Mouse (Mus musculus): Measurements from ENCODE around the gene Tigit. TPM values are rescaled to one million over a fixed set of nuclear protein-coding genes. Genes with fewer than 3 reads are reported as not detected.

Tigit gene
- polyA plus RNA-seq, 1 experiment from 2014 or later = not detected

GRCm38 (mm10) chr16:43661576-43661975 is 2.4 kb downstream of the Tigit start:
- H3K27ac ChIP-seq = no peak overlapping the region
- no peaks in the 10 kb centered on the region; the same call in 1 of the 2 replicates for H3K9me3 ChIP-seq (replicated peaks)
- no peaks in the 10 kb centered on the region for H3K36me3 ChIP-seq
- no peak overlapping the region for H3K9ac ChIP-seq
- H3K4me1 ChIP-seq = no peaks in the 10 kb centered on the region
- no peaks in the 10 kb centered on the region for H3K27me3 ChIP-seq
- WGBS = 92% methylated on average over 5 of the region's 5 CpGs
- no peak for ATAC-seq (ENCODE audit: low FRiP score)
- no peak overlapping the region for H3K4me2 ChIP-seq (replicated peaks)
- no peak overlapping the region for H3K4me3 ChIP-seq

- Histone ChIP-seq H3K36me3 (no peaks in the 10 kb centered on the region), H3K4me1 (no peaks in the 10 kb centered on the region), H3K9me3 (replicated peaks) (no peaks in the 10 kb centered on the region), H3K9ac (no peak overlapping the region), H3K27me3 (no peaks in the 10 kb centered on the region), H3K27ac (no peak overlapping the region), H3K4me2 (replicated peaks) (no peak overlapping the region), H3K4me3 (no peak overlapping the region)
- WGBS = 88% methylated on average over 6 of the region's 6 CpGs
- ATAC-seq (ENCODE audit: low FRiP score) = no peak
Measured at GRCm38 (mm10) chr16:43655183-43655787, 8.7 kb downstream of the Tigit start.

GRCm38 (mm10) chr16:43654269-43654668 is 9.7 kb downstream of the Tigit start:
- Histone ChIP-seq H3K9ac (no peak overlapping the region), H3K4me2 (replicated peaks) (no peak overlapping the region), H3K36me3 (no peaks in the 10 kb centered on the region), H3K4me1 (no peaks in the 10 kb centered on the region), H3K27me3 (no peaks in the 10 kb centered on the region), H3K4me3 (no peak overlapping the region), H3K27ac (no peak overlapping the region), H3K9me3 (replicated peaks) (no peaks in the 10 kb centered on the region)
- 84% methylated on average over 3 of the region's 3 CpGs for WGBS
- no peak for ATAC-seq (ENCODE audit: low FRiP score)

GRCm38 (mm10) chr16:43653288-43653687 is 10.7 kb downstream of the Tigit start:
- Histone ChIP-seq H3K9ac (no peak overlapping the region), H3K9me3 (replicated peaks) (no peaks in the 10 kb centered on the region), H3K36me3 (no peaks in the 10 kb centered on the region), H3K27me3 (no peaks in the 10 kb centered on the region), H3K4me2 (replicated peaks) (no peak overlapping the region), H3K4me3 (no peak overlapping the region), H3K4me1 (no peaks in the 10 kb centered on the region), H3K27ac (no peak overlapping the region)
- 87% methylated on average over 2 of the region's 2 CpGs for WGBS
- no peak for ATAC-seq (ENCODE audit: low FRiP score)

GRCm38 (mm10) chr16:43650355-43651080 is 13.4 kb downstream of the Tigit start:
- no peaks in the 10 kb centered on the region for H3K27me3 ChIP-seq
- no peak overlapping the region for H3K4me3 ChIP-seq
- no peak overlapping the region for H3K27ac ChIP-seq
- H3K9ac ChIP-seq = no peak overlapping the region
- no peaks in the 10 kb centered on the region for H3K4me1 ChIP-seq
- ATAC-seq (ENCODE audit: low FRiP score) = no peak
- 95% methylated on average over 2 of the region's 3 CpGs for WGBS
- H3K36me3 ChIP-seq = no peaks in the 10 kb centered on the region
- H3K9me3 ChIP-seq (replicated peaks) = no peaks in the 10 kb centered on the region
- no peak overlapping the region for H3K4me2 ChIP-seq (replicated peaks)

- ATAC-seq (ENCODE audit: low FRiP score) = no peak
- no peak overlapping the region for H3K9ac ChIP-seq
- H3K27ac ChIP-seq = no peak overlapping the region
- no peak overlapping the region for H3K4me3 ChIP-seq
- no peaks in the 10 kb centered on the region for H3K9me3 ChIP-seq (replicated peaks)
- no peaks in the 10 kb centered on the region for H3K4me1 ChIP-seq
- no peaks in the 10 kb centered on the region for H3K27me3 ChIP-seq
- no peaks in the 10 kb centered on the region for H3K36me3 ChIP-seq
- WGBS = 94% methylated on average over 1 of the region's 1 CpGs
- H3K4me2 ChIP-seq (replicated peaks) = no peak overlapping the region
Measured at GRCm38 (mm10) chr16:43647641-43648040, 16.3 kb downstream of the Tigit start.

- no peak for ATAC-seq (ENCODE audit: low FRiP score)
- WGBS = 92% methylated on average over 3 of the region's 3 CpGs
- Histone ChIP-seq H3K4me1 (no peaks in the 10 kb centered on the region), H3K36me3 (no peaks in the 10 kb centered on the region), H3K4me2 (replicated peaks) (no peak overlapping the region), H3K4me3 (no peak overlapping the region), H3K27ac (no peak overlapping the region), H3K9ac (no peak overlapping the region), H3K9me3 (replicated peaks) (no peaks in the 10 kb centered on the region), H3K27me3 (no peaks in the 10 kb centered on the region)
Measured at GRCm38 (mm10) chr16:43646943-43647342, 17.0 kb downstream of the Tigit start.

- no peak overlapping the region for H3K4me2 ChIP-seq (replicated peaks)
- H3K4me3 ChIP-seq = no peak overlapping the region
- H3K27ac ChIP-seq = no peak overlapping the region
- no peaks in the 10 kb centered on the region for H3K9me3 ChIP-seq (replicated peaks)
- no peaks in the 10 kb centered on the region for H3K36me3 ChIP-seq
- H3K27me3 ChIP-seq = no peaks in the 10 kb centered on the region
- no peaks in the 10 kb centered on the region for H3K4me1 ChIP-seq
- H3K9ac ChIP-seq = no peak overlapping the region
- WGBS = 72% methylated on average over 4 of the region's 4 CpGs
- ATAC-seq (ENCODE audit: low FRiP score) = no peak
Measured at GRCm38 (mm10) chr16:43645879-43646278, 18.1 kb downstream of the Tigit start.

- H3K4me1 ChIP-seq = no peaks in the 10 kb centered on the region
- H3K27ac ChIP-seq = no peak overlapping the region
- ATAC-seq (ENCODE audit: low FRiP score) = no peak
- H3K4me2 ChIP-seq (replicated peaks) = no peak overlapping the region
- H3K9me3 ChIP-seq (replicated peaks) = no peaks in the 10 kb centered on the region
- H3K27me3 ChIP-seq = no peaks in the 10 kb centered on the region
- H3K9ac ChIP-seq = no peak overlapping the region
- no peak overlapping the region for H3K4me3 ChIP-seq
- H3K36me3 ChIP-seq = peaks cover 8% of the 10 kb centered on the region
- WGBS = 85% methylated on average over 8 of the region's 8 CpGs
Measured at GRCm38 (mm10) chr16:43641230-43641629, 22.7 kb downstream of the Tigit start.

- Histone ChIP-seq H3K9me3 (replicated peaks) (no peaks in the 10 kb centered on the region), H3K4me1 (no peaks in the 10 kb centered on the region), H3K9ac (no peak overlapping the region), H3K27me3 (no peaks in the 10 kb centered on the region), H3K36me3 (peaks cover 23% of the 10 kb centered on the region), H3K4me2 (replicated peaks) (no peak overlapping the region), H3K4me3 (no peak overlapping the region), H3K27ac (no peak overlapping the region)
- no peak for ATAC-seq (ENCODE audit: low FRiP score)
- WGBS = 76% methylated on average over 21 of the region's 21 CpGs
Measured at GRCm38 (mm10) chr16:43638406-43639049, 25.4 kb downstream of the Tigit start.

- Histone ChIP-seq H3K27me3 (no peaks in the 10 kb centered on the region), H3K4me1 (no peaks in the 10 kb centered on the region), H3K27ac (no peak overlapping the region), H3K9me3 (replicated peaks) (no peaks in the 10 kb centered on the region), H3K36me3 (peaks cover 24% of the 10 kb centered on the region), H3K4me3 (no peak overlapping the region), H3K9ac (no peak overlapping the region), H3K4me2 (replicated peaks) (no peak overlapping the region)
- WGBS = 88% methylated on average over 8 of the region's 8 CpGs
- ATAC-seq (ENCODE audit: low FRiP score) = no peak
Measured at GRCm38 (mm10) chr16:43637241-43637640, 26.7 kb downstream of the Tigit start.

GRCm38 (mm10) chr16:43634037-43634436 is 29.9 kb downstream of the Tigit start:
- Histone ChIP-seq H3K27ac (no peak overlapping the region), H3K9ac (no peak overlapping the region), H3K4me1 (no peaks in the 10 kb centered on the region)

More at GRCm38 (mm10) chr16:43634037-43634436, 29.9 kb downstream of the Tigit start:
- Histone ChIP-seq H3K27me3 (no peaks in the 10 kb centered on the region), H3K4me2 (replicated peaks) (no peak overlapping the region), H3K9me3 (replicated peaks) (no peaks in the 10 kb centered on the region), H3K4me3 (no peak overlapping the region), H3K36me3 (peaks cover 22% of the 10 kb centered on the region)
- no peak for ATAC-seq (ENCODE audit: low FRiP score)
- 95% methylated on average over 7 of the region's 7 CpGs for WGBS
